Mouse (Mus musculus) A20 (cell line): ENCODE data around the gene Otogl.
A peak's percentile ranks its signal among the peaks of the same experiment; 100 is the strongest.

Source experiments
- DNase-seq: peaks from one replicate; pipeline ENCODE4 v3.0.0-alpha.2; 2011; ENCODE audit warnings: low read depth, low spot score

The Otogl gene

DNA sequence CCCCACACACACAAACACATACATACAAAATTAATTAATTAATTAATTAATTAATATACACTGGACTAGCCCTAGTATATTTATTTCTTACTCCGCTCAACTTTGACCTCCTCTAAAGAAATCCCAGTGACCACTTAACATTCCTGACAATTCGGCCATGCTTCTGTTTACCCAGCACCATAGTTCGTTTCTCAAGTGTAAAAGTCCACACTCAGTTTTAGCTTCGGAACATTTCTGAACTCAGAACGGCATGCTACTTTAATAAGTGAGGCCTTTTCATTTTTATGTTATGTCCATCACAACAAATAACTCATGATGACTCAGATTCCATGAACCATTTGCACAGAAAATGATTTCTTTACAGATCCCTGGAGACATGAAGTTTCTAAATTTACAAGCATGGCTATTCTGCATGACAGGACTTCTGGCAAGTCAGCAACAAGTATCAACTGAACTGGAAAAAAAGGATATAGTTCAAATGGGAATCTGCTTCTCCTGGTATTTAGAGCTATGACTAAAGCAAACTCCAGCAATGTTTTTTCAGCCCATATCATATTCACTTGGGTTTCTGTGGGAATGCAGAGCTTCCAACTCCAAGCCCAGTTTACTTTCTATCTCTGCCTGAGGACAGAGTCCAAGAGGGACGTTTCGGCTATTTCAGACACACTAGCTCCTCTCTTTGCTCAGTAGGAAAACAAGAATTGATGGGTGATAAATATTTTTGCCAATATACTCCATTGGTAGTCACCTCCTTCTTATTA lies 6.5 kb downstream of the Otogl start:
- DNase-seq: no peak

DNA sequence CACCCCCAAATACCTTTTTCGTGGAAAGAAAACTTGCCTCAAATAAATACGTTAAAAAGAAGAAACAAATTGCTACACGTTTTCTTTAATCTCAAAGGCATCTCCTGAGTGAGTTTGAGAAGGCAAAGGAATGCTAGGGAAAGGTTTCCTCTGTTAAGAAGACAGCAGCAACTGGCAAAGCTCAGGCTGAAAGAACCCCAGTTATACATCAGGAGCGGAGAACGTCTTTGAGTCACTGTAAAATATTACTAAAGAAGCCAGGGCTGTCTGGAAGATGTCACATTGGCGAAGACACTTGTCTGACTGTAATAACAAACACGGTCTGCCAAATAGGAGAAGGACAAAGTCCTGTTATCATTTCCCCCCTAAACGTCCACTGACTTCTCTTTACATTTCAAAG lies 10.0 kb downstream of the Otogl start:
- no peak for DNase-seq

DNA sequence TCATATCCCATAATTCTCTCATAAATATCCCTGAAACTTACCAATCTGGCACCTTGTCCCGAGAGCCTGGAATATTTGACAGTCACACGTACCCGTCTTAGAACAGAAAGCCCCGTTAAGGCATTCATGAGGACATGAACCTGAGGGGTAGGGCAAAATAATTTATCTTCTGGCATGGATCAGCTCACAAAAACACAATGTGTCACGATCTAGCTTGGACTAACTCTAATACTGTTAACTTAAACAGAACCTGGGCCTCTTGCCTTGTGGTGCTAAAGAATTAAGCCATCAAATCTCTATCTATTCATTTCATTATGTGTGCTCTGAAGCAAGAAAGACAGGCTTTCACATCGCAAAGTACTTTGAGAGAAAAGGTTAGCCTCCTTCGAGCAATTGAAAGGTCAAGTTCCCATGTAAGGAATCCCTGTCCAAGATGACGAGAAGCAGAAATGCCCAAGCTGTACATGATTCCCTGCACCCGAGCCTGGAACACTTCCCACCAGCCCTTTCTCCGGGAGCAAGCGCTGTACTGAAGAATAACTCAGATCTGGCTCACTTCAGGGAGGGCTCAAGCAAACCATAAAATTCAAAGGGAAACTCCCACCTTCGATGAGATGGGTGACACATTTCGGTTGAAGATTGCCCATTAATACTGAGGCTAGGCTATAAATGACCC lies 10.6 kb downstream of the Otogl start:
- no peak for DNase-seq

DNA sequence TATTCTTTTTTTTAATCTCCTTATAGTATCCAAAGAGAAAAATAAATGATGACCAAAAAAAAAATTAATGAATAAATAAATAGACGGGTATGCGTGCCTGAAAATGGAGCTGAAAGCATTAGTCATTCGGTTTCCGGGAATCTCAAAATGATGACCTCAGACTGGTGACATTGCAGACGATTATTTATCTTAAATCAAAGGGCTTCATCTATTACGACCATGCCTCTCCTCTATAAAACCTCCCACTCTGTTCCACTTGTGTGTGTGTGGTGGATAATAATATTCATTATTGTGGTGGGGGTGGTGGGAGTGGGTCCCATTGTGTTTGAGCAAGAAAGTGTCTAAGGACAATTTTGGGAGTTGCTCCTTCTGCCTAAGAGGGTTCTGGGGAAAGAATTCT lies 12.0 kb downstream of the Otogl start:
- no peak for DNase-seq

DNA sequence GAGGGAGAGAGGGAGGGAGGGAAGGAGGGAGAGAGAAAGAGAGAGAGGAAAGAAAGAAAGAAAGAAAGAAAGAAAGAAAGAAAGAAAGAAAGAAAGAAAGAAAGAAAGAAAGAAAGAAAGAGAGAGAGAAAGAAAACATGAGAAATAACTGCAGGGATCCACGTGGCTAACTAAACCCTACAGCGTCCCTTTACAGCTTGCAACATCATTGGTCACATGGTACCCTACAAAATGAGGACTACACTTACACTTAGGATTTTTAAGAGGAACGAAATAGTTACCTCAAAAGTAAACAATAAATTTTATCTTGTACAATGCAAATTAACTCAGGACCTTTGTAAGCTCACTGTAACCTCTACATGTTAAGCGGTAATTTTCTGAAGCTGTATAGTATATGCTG lies 15.8 kb downstream of the Otogl start:
- no peak for DNase-seq

DNA sequence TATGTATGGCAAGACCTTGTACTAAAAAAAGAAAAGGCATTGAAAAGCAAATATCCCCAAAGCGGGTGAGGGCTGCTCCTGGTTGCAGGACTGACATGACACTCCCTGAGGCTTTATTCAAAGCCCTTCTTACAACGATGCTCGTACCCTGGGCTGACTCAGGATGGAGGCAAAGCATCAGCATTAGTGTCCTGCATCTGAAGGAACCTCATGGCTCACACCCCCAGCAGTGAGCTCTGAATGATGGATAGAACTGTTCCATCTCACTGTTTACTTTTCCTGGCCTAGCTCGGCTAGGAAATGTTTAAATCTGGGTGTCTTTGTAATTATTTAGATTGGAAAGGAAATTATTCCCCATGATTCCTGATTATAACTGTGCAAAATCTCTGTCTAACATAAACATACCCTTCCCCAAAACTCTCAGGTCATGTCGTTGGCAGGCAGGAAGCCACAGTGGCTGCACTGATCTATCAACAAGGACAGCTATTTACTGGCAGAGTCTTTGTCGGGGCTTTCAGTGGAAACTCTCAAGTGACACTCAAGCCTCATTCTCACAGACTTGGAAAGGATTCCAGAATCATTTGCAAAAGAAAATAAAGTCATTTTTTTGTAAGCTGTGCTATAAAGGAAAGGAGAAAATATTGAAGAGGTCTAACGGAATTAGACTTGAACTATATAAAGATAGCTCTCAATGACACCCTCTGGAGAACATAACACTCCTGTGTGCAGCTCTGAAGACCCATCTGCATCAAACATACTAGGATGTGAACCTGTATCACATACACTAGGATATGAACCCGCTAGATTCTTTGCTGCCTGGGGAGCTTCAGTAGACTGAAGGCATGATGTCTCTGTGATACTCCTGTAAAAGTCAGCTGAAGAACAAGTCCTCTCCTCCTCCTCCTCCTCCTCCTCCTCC lies 17.0 kb downstream of the Otogl start:
- no peak for DNase-seq

DNA sequence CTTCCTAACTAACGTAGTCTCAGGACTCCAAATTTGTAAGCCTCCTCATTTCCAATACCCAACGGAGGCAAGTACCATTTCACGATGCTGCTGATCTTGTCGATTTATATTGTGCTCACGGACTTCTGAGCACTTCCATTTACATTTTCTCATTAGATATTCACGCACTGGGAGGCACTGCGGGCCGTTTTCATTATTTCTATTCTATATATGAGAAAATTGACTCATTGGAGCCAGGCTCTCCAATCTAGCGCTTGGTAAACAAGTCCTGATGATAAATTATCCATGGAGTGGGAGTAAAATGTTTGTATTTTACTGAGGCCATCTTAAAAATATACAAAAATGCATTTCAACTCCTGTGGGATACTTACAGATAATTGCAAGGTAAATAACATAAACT lies 21.5 kb downstream of the Otogl start:
- no peak for DNase-seq

DNA sequence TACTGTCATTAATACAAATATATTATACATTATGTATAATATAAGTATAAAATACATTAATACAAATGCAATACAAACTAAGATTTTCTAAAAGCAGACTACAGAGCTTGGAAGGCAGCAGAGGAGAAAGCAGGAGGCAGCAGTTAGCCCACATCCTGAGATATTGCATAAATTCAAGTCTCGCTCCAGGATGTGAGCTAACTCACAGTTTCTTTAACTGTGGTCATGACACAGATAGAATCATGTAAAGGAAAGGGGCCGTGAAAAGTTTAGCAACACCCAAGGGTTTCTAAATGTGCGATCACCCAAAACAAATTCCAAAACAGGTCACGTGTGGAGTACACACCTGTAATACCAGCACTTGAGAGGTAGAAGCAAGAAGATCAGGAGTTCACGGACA lies 39.4 kb downstream of the Otogl start:
- no peak for DNase-seq

DNA sequence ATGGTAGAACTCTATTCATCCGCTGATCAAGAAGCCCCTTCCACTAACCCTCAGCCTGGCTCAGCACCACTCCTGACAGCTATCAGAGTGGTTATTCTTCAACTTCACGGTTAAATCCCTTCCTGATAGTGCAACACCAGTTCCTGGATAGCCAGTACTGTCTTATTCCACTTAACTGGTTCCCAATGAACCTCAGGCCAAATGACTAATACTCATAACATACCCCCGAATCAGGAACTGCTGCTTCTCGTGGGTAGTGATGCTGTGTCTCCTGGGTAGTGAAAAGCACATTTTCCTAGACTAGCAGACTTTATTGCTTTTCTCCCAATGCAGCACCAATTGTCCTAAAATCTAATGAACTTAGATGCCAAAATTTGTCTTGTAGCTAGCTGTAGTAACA lies 39.8 kb downstream of the Otogl start:
- no peak for DNase-seq

DNA sequence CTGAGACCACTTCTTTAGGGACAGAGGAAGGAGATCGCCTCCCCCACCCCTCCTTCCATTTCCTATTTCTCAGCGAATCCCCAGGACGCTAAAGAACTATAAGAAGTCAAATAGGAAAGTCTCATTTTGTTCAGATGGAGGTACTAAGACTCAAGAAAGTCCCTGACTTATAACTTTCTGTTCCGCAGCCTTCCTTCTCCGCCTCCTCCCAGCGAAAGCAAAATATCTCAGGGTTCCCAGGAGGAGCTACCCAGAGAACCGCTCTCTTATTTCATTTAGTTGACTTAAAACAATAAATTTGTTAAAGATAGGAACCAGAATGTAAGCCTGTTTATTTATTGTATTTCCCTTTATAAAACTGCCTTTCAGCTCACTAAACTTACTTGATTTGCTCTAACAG lies 41.4 kb downstream of the Otogl start:
- DNase-seq: no peak

DNA sequence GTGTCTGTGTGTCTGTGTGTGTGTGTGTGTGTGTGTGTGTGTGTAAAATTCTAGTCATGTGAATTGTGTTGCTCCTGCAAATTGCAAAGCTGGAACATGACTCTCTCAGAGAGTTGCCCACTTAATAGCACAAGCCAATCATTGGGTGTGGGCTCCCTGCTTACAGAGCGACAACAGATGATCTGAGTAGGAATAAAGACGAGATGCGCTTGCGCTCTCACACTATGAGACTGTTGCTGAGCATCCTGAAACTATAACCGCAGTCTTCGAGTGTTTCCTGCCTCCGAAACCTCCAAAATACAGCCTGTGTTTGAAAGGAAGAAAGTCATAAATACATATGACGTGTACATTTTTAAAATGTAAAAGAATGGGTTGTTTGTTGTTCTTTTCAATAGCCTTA lies 43.0 kb downstream of the Otogl start:
- no peak for DNase-seq

DNA sequence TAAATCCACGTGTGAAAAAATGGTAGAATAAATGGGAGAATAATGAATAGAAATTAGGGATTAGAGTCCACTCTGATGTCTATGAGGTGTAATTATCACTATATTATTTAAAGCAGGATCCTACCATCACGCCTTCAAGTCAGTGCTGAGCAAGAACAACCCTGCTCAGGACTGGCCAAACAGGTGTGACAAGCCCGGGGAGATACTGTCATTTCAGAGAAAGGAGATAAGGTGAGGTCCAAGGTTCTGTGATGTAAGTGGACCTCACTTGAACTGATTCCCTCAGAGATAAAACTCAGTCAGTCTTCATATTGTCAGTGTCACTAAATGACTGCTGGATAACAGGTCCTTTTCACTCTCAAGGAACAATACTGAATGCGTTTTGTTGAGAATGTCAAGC lies 44.5 kb downstream of the Otogl start:
- no peak for DNase-seq

DNA sequence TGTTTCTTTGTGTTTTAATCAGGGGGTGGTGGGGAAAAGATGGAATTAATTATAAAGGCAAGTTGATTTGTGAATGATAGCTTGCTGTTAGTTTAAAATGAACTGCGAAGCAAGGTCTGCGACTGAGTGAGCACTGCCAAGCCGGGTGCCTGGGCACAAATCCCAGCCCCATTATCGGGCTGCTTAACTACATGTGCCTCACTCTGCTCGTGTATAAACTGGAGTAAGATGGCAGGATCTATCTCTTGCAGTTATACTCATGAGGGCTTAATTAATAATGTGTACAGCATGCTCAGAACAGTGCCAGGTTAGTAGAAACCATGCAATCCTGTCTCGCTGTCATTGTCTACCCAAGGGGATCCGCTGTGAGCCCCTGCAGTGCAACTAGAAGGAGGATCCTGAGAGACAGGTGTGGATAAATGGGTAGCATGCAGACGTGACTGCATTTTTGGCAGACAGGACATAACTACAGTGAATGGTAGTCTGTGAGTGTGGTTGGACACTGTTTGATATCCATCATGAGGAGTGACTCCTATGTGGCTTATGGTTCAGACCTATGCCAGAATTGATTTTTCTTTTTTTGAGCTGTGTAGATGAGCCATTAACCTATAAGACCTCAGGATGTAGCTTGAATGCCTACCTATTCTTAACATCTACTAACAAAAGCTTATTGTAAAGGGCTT lies 51.6 kb downstream of the Otogl start:
- no peak for DNase-seq

DNA sequence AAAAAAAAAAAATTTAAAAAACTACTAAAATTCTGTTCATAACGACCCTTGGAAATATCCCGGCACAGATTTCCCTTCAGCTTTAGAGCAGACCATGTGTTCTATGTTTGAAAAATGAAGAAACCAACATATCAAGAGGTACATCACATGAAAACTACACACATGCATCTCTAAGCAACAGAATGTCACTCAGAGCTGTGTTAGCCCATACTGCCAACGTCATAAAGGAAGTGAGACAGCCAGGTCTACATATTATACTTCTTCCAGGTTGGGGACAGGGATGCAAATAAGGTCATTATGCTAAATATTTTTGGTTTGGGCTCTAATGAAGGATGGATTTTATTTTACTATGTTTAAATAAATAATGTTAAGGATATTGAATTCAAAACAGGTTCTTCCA lies 52.7 kb downstream of the Otogl start:
- no peak for DNase-seq

DNA sequence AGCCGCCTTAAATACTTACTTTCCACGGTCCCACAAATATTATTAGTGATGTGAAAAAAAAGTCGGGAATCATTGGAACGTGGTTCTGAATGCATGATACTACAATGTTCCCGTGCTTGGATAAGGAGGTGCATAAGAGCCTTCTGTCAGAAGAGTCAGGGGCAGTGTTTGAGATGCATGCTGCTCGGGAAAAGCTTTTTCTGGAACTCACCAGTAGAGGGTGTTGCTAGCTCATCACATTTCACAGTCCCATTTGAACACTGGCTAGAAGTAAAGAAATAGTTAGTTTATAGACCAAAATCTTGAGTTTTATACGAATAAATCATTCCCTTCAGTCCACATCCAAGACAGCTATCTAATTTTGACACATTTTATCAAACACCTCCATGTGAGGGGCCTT lies 53.2 kb downstream of the Otogl start:
- DNase-seq: peak; percentile 48

DNA sequence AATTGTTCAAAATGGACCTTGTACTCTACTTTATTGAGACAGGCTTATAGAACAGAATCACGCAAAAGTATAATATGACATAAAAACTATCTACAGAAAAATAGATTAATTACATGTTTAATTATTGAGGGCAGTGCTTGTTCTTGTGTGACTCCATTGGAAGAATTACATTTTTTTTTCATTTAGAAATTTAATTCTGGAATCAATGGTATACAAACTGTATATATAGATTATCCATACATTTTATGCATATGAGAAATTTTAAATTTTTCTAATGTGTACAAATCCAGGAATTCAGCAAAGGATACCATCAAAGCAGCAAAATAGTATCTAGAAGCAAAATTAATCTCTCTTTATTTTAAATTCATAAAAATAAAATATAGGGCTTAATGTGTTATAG lies 67.0 kb downstream of the Otogl start:
- no peak for DNase-seq

DNA sequence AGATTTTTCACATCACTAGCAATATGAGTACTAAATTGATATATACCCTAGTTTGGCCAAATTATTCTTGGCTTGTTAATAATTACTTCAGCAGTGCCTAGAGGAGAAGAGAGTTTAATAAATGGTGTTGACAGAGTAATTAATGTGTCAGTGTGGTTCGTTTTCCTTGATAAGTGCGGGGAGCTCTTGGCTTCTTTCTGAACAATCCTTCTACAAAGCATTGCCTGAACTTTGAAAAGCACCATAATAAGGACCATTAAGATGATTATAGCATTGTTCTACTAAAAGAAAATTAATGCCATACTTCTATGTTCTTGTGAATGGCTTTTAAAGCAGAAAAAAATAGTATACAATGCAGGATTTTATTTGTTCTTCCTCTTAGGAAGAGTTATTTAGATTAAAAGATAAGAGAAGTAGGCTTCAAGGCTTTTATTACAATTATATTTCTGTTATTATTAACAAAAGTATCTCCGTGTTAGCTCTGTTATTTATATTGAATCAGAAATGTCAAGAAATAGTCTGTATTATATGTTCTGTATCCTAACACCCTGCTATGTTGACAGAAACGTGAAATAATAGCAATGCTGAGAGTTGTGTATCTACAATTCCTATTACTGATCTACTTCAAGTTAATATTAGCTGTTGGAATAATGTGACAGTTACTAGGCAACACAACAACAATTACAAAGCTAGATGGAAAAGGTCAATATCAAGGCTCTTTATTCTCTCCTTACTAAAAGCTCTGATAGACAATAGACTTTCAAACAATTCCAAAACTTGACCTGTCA lies 77.3 kb downstream of the Otogl start:
- DNase-seq: no peak

DNA sequence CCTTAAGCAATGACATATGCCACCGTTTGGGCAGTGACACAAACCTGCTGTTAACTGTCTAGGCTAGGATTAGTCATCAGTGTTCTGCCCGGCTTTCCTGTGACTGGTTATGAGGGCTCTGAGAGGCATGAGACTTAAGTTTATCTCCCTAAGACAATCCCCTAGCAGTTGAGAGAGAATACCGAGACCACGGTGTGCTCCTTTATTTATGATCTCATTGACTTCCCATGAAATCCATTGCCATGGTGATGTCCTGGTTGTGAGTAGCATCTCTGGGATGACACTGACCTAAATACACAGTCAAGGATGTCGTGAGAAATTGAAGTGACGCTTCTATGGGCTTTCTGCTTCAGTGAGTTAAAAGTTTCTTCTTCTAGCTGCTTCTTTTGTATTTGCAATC lies 82.8 kb downstream of the Otogl start:
- no peak for DNase-seq

DNA sequence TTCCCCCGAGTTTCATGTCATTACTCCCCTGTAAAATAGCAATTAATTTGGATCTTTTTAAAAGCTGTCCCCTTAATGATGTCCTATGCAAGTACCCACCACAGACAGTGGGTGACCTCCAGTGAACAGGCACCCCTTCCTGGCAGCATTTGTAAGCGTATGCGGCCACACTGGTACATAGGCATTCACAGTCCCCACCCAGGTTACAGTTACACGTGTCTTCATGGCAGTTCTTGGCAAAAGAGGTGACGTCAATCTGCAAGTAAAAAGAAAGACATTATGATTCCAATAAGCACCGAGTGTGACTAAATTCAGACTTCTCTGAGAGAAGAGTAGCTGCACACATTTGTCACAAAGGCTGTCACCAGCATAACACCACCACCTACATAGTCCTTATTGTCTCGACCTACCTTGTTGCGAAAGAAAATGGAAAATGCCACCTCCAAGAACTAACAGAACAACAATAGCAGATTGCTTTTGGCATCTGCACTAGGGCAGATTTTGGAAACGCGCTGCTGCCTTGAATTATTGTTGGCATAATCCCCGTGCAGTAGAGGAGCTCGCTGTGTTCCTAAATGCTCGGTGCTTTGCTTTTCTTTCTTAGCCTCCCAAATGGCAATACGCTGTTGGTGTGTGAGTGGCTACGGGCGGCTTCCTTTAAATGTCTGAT lies 98.0 kb downstream of the Otogl start:
- DNase-seq: no peak

DNA sequence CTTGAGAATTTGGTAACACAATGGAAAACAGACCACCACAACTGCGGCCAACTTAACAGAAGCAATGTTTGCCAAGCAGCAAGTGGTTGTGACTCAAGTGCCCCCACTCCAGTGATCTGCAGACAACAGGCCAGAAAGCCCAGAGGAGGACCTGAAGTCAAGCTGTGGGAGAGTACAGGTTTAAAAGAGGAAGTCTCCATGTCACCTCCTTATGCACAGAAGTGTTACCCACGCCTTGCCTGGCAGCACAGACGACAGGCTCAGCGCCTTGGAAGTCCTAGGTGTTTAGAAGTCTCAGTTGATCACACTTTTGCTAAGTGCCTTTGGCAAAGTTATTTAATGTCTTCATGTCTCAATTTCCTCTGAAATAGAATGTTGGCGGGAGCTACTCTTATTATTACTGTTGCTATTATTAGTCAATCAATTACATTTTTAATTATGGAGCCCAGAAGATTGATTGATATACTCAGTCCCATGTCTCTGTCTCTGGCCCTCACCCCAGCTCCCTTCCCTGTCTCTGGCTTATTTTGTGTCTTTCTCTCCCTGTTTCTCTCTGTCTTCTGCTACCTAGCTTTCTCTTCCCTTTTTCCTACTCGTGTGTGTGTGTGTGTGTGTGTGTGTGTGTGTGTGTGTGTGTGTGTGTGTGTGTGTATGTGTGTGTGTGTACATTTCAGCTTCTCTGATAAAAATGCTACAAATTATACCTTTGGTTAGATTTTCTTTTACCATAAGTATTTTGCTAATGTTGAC lies 101.1 kb downstream of the Otogl start:
- DNase-seq: no peak
